Comparison of ENCODE assay signal across 20 mouse cellular contexts in genomic region chr15:79787815-79788214, GRCm38 (mm10). TPM values are rescaled to one million over a fixed set of nuclear protein-coding genes. Genes with fewer than 3 reads are reported as not detected.
DNase-seq lines count a peak whose midpoint lies in the region; ATAC-seq lines count a peak whose summit lies in the region.
"Had no signal": no experiment of that assay in that cellular context is flagged by ENCODE, and none has a peak within 500 bp of the region (broad histone marks: within the 10 kb centered on the region; RNA-seq: fewer than 3 reads in every experiment).

No protein-coding gene starts in this region.

- WGBS in hindbrain, embryonic 13.5 days = 39% methylated on average over 8 of the region's 8 CpGs
- 30% methylated on average over 8 of the region's 8 CpGs for WGBS in midbrain, embryonic 13.5 days

- DNase-seq in embryo, embryonic 10.5 days (ENCODE audit: low spot score) = peak; percentile 7
- no peak for DNase-seq in embryo, embryonic 10 days (ENCODE audit: low spot score)
- peak; percentile 49 for DNase-seq in brain, adult 2 months (ENCODE audit: low read depth, low spot score)
- DNase-seq in kidney, adult 11 months = no peak
- DNase-seq in cerebellum, postnatal 36 days = no peak
- DNase-seq: adrenal gland, adult 8-10 months; heart, adult 11 months; heart, postnatal 4 days; kidney, adult 18-20 months; kidney, postnatal 10 days; lung, adult 2 months; lung, postnatal 4 days; thymus, postnatal 14 days had no signal

- no peaks in the 10 kb centered on the region for H3K9me3 ChIP-seq in hindbrain, embryonic 13.5 days
- H3K9me3 ChIP-seq in midbrain, embryonic 13.5 days = no peaks in the 10 kb centered on the region
- H3K9me3 ChIP-seq: forebrain, embryonic 12.5 days; limb, embryonic 15.5 days; neural tube, embryonic 15.5 days had no signal

- ATAC-seq in hindbrain, embryonic 13.5 days (ENCODE audit: low FRiP score) = no peak
- peak; percentile 51 for ATAC-seq in midbrain, embryonic 13.5 days
- ATAC-seq in CD4-positive, CD25-positive, alpha-beta regulatory T cell, adult 4 months = no peak

- peaks cover 14% of the 10 kb centered on the region for H3K36me3 ChIP-seq in hindbrain, embryonic 13.5 days
- H3K36me3 ChIP-seq in midbrain, embryonic 13.5 days = peaks cover 5% of the 10 kb centered on the region; the same call in 1 of the 2 replicates
- H3K36me3 ChIP-seq: forebrain, embryonic 12.5 days; limb, embryonic 15.5 days had no signal

- peaks cover 15% of the 10 kb centered on the region for H3K4me1 ChIP-seq in hindbrain, embryonic 13.5 days (replicated peaks)
- peaks cover 18% of the 10 kb centered on the region for H3K4me1 ChIP-seq in midbrain, embryonic 13.5 days (replicated peaks)
- H3K4me1 ChIP-seq: limb, embryonic 15.5 days; neural tube, embryonic 15.5 days had no signal

- H3K4me3 ChIP-seq in hindbrain, embryonic 13.5 days = no peak overlapping the region
- H3K4me3 ChIP-seq in midbrain, embryonic 13.5 days (replicated peaks) = no peak overlapping the region
- H3K4me3 ChIP-seq: forebrain, embryonic 12.5 days; limb, embryonic 15.5 days; neural tube, embryonic 15.5 days had no signal

- no peak overlapping the region for H3K4me2 ChIP-seq in hindbrain, embryonic 13.5 days
- no peak overlapping the region for H3K4me2 ChIP-seq in midbrain, embryonic 13.5 days (replicated peaks)
- H3K4me2 ChIP-seq: forebrain, embryonic 12.5 days; limb, embryonic 15.5 days; neural tube, embryonic 15.5 days had no signal

- peak overlapping the region; percentile 52; the same call in 1 of the 2 replicates for H3K27ac ChIP-seq in hindbrain, embryonic 13.5 days
- peak overlapping the region; percentile 46 for H3K27ac ChIP-seq in midbrain, embryonic 13.5 days
- H3K27ac ChIP-seq: forebrain, embryonic 12.5 days; limb, embryonic 15.5 days; neural tube, embryonic 15.5 days had no signal

- peak overlapping the region; percentile 39; the same call in 1 of the 2 replicates for H3K9ac ChIP-seq in hindbrain, embryonic 13.5 days
- H3K9ac ChIP-seq in midbrain, embryonic 13.5 days (replicated peaks) = no peak overlapping the region
- H3K9ac ChIP-seq: limb, embryonic 15.5 days; neural tube, embryonic 15.5 days had no signal

- H3K27me3 ChIP-seq in hindbrain, embryonic 13.5 days = peaks cover 24% of the 10 kb centered on the region
- peaks cover 3% of the 10 kb centered on the region; the same call in 1 of the 2 replicates for H3K27me3 ChIP-seq in midbrain, embryonic 13.5 days

RNA-seq across cellular contexts. Expression of gene Dnal4, which starts 10.2 kb away (rescaled TPM):
- 83.5 and 84.9 TPM in 2 replicates for polyA plus RNA-seq in hindbrain, embryonic 13.5 days (2015; fragmentation: Nextera tagmentation; extraction: Ambion mirVana)
- polyA plus RNA-seq in midbrain, embryonic 13.5 days (2015; fragmentation: Nextera tagmentation; extraction: Ambion mirVana) = 84.8 and 91.6 TPM in 2 replicates
- polyA plus RNA-seq in CD4-positive, CD25-positive, alpha-beta regulatory T cell, adult 4 months (2017; shearing (Covaris generic)) = 10 to 100 TPM in 1 of 2 experiments, 1 to 10 TPM in 1; 6.9 to 10.4 TPM

RNA-seq across cellular contexts. Expression of gene Nptxr, which starts 16.8 kb away (rescaled TPM):
- 21.0 and 21.4 TPM in 2 replicates for polyA plus RNA-seq in hindbrain, embryonic 13.5 days (2015; fragmentation: Nextera tagmentation; extraction: Ambion mirVana)
- 18.1 and 18.6 TPM in 2 replicates for polyA plus RNA-seq in midbrain, embryonic 13.5 days (2015; fragmentation: Nextera tagmentation; extraction: Ambion mirVana)
- under 1 TPM in 1 of 2 experiments, not detected in 1; 0.42 TPM for polyA plus RNA-seq in CD4-positive, CD25-positive, alpha-beta regulatory T cell, adult 4 months (2017; shearing (Covaris generic))

RNA-seq across cellular contexts. Expression of gene Sun2, which starts 45.5 kb away (rescaled TPM):
- 9.8 and 10.2 TPM in 2 replicates for polyA plus RNA-seq in hindbrain, embryonic 13.5 days (2015; fragmentation: Nextera tagmentation; extraction: Ambion mirVana)
- 8.4 and 8.5 TPM in 2 replicates for polyA plus RNA-seq in midbrain, embryonic 13.5 days (2015; fragmentation: Nextera tagmentation; extraction: Ambion mirVana)
- polyA plus RNA-seq in CD4-positive, CD25-positive, alpha-beta regulatory T cell, adult 4 months (2017; shearing (Covaris generic)) = 10 to 100 TPM; 12.8 to 20.2 TPM

RNA-seq across cellular contexts. Expression of gene Npcd, which starts 46.2 kb away (rescaled TPM):
- polyA plus RNA-seq in hindbrain, embryonic 13.5 days (2015; fragmentation: Nextera tagmentation; extraction: Ambion mirVana) = 0.34 and 0.51 TPM in 2 replicates
- 0.58 and 1.2 TPM in 2 replicates for polyA plus RNA-seq in midbrain, embryonic 13.5 days (2015; fragmentation: Nextera tagmentation; extraction: Ambion mirVana)
- not detected for polyA plus RNA-seq in CD4-positive, CD25-positive, alpha-beta regulatory T cell, adult 4 months (2017; shearing (Covaris generic))
- polyA plus RNA-seq: heart, embryonic 14.5 days; limb, embryonic 15.5 days had no signal

RNA-seq across cellular contexts. Expression of gene Cbx6, which starts 46.7 kb away (rescaled TPM):
- polyA plus RNA-seq in hindbrain, embryonic 13.5 days (2015; fragmentation: Nextera tagmentation; extraction: Ambion mirVana) = 50.2 and 52.6 TPM in 2 replicates
- 53.9 and 61.4 TPM in 2 replicates for polyA plus RNA-seq in midbrain, embryonic 13.5 days (2015; fragmentation: Nextera tagmentation; extraction: Ambion mirVana)
- 10 to 100 TPM in 1 of 2 experiments, 1 to 10 TPM in 1; 9.2 to 14.5 TPM for polyA plus RNA-seq in CD4-positive, CD25-positive, alpha-beta regulatory T cell, adult 4 months (2017; shearing (Covaris generic))

Comparison
In these comparisons a context has a peak if more than half of its experiments do, and no peak if none do; other contexts are left out.
1. DNase-seq: peak in embryo, embryonic 10.5 days (single experiment) and brain, adult 2 months (single experiment); none in embryo, embryonic 10 days (single experiment), kidney, adult 11 months (single experiment) and cerebellum, postnatal 36 days (0 of 2).
2. RNA of gene Nptxr, which starts 16.8 kb away (polyA plus RNA-seq): 21.0 to 21.4 TPM in hindbrain, embryonic 13.5 days and 18.1 to 18.6 TPM in midbrain, embryonic 13.5 days; 0.42 TPM in CD4-positive, CD25-positive, alpha-beta regulatory T cell, adult 4 months; every median in the first group is over 10 times any median in the second.